Mouse (Mus musculus) fibroblast of lung, adult 2 months (primary cell): Measurements from ENCODE around the gene Inpp5k.
"Not testable (repeated sequence)": the region's sequence is repeated elsewhere in the genome, so short reads cannot be mapped to it uniquely, and the experiment has no call there.

Source experiments
- DNase-seq: peaks from one replicate; pipeline ENCODE4 v3.0.0-alpha.2; 2011; ENCODE audit warnings: low read depth

Gene Inpp5k

DNA sequence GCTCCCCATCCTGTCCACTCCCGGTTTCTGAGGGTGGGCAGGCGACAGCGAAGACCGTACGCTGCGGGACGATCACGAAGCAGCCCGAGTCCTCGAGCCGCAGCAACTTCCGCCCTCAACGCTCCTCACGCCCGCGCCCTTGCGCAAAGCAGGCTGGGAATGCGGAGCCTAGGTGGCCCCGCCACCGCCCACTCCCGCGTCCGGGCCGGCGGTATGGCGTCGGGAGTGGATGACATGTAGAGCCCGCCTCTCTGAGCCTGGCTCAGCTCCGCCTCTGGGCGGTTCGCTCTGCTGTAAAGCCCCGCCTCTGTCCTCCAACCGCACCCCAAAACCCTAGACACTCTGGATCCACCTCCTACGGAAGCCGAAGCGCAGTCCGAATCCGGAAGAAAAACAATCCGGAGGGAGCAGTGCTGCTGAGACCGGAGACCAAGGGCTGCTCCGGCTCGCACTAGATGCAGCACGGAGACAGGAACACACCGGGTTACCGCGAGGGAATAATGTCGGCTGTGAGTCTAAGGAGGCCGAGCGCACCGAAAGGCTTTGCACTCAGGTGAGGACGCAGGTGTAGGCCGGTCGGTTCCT is at the start of gene Inpp5k:
Gene Inpp5k (plus strand): TSS at position 344 of the 585 bp plus-strand sequence.
- peak; percentile 98 for DNase-seq

DNA sequence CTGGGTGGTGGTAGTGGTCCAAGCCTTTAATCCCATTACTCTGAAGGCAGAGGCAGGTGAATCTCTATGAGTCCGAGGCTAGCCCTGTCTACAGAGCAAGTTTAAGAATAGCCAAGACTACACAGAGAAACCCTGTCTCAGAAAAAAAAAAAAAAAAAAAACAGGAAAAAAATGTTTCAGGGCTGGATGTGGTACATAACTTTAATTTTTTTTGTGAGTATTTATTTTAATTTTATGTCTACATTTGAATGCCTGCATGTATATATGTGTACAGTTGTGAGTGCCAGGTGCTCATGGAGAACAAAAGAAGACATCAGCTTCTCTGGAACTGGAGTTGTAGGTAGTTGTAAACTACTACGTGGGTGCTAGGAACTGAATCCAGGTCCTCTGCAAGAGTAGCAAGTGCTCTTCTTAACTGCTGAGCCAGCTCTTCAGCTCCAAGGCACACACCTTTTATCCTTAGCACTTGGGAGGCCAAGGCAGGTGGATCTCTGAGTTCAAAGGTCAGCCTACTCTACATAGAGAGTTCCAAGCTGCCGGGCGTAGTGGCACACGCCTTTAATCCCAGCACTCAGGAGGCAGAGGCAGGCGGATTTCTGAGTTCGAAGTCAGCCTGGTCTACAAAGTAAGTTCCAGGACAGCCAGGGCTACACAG is 49.2 kb upstream of the Inpp5k start:
- no peak for DNase-seq

DNA sequence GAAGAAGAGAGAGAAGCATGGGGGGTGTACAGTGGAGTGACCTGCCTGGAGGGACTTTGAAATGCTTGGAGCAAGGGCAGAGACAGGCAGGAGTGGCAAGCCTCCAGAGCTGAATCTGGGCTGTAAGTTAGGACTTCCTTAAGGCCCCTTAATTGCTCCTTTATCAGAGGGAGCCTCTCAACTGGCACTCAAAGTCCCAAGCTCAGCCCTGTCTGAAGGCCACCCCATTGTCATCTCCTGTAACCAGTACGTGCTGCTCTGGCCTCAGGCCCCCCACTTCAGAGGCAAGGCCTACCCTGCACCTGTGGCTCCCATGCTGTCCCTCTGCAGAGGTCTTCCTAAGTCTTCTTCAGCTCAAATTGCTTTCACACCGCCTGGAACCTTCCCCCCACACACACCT is 47.3 kb upstream of the Inpp5k start:
- DNase-seq: no peak

DNA sequence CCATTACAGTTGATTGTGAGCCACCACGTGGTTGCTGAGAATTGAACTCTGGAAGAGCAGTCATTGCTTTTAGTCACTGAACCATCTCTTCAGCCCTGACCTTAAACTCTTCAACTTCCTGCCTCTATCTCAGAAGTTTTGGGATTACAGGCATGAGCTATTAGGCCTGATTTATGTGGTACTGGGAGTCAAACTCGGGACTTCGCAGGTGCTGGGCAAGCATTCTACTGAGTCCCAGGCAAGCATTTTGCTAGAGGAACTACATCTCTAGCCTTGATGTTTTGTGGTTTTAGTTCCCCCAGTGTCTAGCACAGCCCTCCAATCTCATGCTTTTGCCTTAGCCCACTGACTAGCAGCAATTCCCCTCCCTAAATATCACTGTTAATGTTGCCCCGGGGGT is 45.7 kb upstream of the Inpp5k start:
- no peak for DNase-seq

DNA sequence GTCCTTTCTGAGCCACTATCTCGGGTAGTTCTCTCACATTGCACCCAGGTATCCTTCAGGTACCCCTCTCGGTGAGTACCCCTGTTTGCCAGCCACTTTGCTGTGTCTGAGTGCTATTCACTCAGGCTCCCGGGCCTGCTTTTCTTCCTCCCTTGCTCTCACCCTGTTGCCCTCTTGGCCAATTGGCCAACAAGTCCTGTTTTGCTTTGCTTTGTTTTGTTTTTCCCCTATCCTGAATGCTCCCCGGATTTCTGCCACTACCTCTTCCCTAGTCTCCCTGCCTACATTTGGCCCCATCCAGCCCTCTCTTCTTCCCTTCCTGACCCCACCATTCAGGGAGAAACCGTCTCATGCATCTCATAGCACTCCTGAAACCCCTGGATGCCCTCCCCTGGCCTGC is 44.8 kb upstream of the Inpp5k start:
- DNase-seq: no peak

- no peak for DNase-seq
These were observed 43.8 kb upstream of the Inpp5k start for GRCm38 (mm10) chr11:75586963-75587362.

- peak; percentile 82 for DNase-seq
These were observed 43.1 kb upstream of the Inpp5k start, which contains the start of gene Pitpna for GRCm38 (mm10) chr11:75587493-75588284. Gene Pitpna, plus strand, starts transcription at chr11:75588097.

- no peak for DNase-seq
These were observed 42.4 kb upstream of the Inpp5k start for GRCm38 (mm10) chr11:75588285-75588941.

DNA sequence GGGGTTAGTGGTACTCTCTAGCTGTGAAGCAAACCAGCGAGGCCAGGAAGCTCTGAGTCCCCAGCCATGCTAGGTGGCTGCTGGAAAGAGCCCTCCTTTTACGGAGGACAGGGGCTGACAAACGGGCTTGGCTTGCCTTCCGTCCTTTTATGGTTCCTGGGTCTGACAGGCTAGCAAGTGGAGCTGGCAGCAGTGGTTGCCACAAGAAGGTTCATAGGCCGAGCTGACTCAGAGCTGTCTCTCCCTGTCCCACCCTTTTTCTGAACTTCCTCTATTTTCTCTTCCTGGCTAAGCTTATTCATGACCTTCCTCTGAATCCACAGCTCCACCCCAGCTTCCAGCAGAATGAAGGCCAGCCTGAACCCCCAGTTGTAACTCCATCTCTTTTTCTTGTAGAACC is 38.2 kb upstream of the Inpp5k start:
- DNase-seq: no peak

- DNase-seq: no peak
These were observed 36.4 kb upstream of the Inpp5k start for GRCm38 (mm10) chr11:75594431-75594830.

DNA sequence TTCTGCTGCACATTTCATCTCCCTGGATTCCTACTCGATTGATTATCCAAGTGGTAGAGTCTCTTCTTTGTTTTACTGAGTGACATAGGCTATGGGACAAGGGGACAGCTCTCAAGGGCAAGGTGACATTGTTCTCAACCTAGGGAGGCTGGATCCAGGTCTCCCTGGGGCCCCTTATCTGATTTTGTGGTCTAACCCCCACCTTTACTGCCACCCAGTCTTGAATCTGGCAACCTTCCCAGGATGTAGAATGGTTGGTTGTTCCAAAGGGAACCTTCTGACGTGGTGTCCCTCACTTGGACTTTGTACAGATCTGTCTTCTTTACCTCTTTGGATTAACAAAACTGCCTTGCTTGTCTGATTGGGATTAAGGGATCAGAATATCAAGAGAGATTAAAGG is 35.4 kb upstream of the Inpp5k start:
- no peak for DNase-seq

GRCm38 (mm10) chr11:75595816-75596215 is 35.0 kb upstream of the Inpp5k start:
- no peak for DNase-seq

DNA sequence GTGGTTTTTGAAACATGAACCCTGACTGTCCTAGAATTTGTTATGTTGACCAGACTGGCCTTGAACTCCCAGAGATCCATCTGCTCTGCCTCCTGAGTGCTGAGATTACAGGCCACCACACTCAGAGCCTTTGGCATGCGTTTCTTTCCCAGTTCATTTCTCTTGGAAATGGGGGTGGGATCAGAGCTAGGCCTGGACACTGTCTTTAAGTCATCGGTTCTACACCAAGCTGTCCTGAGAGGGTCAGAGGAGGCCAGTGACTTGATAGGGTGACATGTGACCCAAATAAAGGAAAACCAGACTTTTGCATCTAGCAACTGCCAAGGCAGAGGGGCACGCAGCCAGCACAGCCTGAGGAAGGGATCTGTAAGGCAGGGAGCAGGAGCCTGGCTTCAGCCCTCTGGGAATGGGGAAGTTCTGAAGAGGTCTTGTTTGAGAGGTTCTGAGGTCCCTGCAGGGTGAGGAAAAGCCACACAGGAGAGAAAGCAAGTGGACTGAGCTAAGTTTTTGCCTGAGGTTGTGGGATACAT is 34.0 kb upstream of the Inpp5k start:
- no peak for DNase-seq

GRCm38 (mm10) chr11:75598004-75598403 is 32.8 kb upstream of the Inpp5k start:
- no peak for DNase-seq

GRCm38 (mm10) chr11:75599802-75600201 is 31.0 kb upstream of the Inpp5k start:
- not testable (repeated sequence) for DNase-seq

DNA sequence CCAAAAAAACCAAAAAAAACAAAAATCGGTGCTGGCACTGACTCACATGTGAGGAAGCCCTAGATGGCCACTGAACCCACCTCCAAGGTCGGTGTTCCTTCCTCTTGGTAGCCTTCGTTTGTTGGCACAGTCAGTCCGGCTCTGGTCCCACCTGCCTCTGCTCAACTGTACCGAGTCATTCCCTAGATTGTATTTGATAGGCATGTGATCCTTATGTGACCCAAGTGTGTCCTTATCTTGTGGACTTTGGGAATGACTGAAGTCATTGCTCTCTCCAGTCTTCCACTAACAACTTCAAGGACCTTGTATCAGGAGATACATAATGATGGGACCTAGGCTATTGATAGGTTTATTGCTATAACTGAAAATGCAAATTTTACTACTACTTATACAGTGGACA is 26.0 kb upstream of the Inpp5k start:
- DNase-seq: no peak

- no peak for DNase-seq
These were observed 25.5 kb upstream of the Inpp5k start for GRCm38 (mm10) chr11:75605318-75605717.

GRCm38 (mm10) chr11:75608776-75609175 is 22.0 kb upstream of the Inpp5k start:
- no peak for DNase-seq

GRCm38 (mm10) chr11:75610021-75610420 is 20.8 kb upstream of the Inpp5k start:
- no peak for DNase-seq

GRCm38 (mm10) chr11:75614769-75615168 is 16.0 kb upstream of the Inpp5k start:
- no peak for DNase-seq

DNA sequence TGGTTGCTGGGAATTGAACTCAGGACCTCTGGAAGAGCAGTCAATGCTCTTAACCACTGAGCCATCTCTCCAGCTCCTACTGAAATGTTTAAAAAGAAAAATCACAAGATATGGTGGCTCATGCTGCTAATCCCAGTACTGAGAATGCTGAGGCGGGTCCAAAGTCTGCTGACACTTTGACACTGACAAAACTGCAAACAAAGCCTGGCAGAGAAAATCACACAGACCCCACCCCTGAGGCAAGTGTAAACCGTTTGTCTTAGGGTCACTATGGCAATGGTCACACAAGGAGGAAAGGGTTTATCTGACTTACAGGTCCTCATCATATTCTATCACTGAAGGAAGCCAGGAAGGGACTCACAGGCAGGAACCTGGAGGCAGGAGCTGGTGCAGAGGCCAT is 15.2 kb upstream of the Inpp5k start:
- DNase-seq: no peak

DNA sequence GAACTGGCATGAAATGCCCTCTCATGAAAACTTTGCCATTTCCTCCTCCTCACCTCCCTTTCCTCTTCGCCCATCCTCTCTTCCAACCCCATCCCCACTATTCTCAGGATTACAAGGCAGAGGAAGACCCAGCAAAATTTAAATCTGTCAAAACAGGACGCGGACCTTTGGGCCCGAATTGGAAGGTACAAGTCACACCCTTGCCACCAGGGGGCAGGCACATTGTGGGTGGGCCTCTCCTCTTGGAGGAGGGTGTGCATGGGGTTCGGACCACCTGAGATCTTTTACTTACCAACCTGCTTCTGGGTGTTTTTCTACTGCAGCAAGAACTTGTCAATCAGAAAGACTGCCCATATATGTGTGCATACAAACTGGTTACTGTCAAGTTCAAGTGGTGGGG is 11.7 kb upstream of the Inpp5k start:
- DNase-seq: no peak
